Mouse (Mus musculus): ENCODE measurements around the gene Nsd1. TPM values are rescaled to one million over a fixed set of nuclear protein-coding genes. Genes with fewer than 3 reads are reported as not detected.
A peak's percentile ranks its signal among the peaks of the same experiment; 100 is the strongest.

Gene Nsd1
- polyA plus RNA-seq, 1 experiment from 2014 or later, result 68.0 TPM

GRCm38 (mm10) chr13:55327169-55327568 lies 117.6 kb downstream of the Nsd1 start:
- Histone ChIP-seq H3K9ac (ENCODE audit: low read length) (no peak overlapping the region), H3K9me3 (ENCODE audit: control insufficient read depth, low read length) (no peaks in the 10 kb centered on the region), H3K27me3 (ENCODE audit: control insufficient read depth, insufficient read depth, low read length) (no peaks in the 10 kb centered on the region; the same call in 1 of the 2 replicates), H3K4me2 (no peak overlapping the region), H3K27ac (ENCODE audit: low read depth, low read length) (no peak overlapping the region), H3K4me1 (ENCODE audit: control insufficient read depth, insufficient read depth, low read length) (peaks cover 34% of the 10 kb centered on the region), H3K36me3 (ENCODE audit: control insufficient read depth, insufficient read depth, low read length) (peaks cover 15% of the 10 kb centered on the region; the same call in 1 of the 2 replicates), H3K4me3 (ENCODE audit: low read depth, low read length) (no peak overlapping the region)
- 62% methylated on average over 4 of the region's 4 CpGs for WGBS
- no peak for DNase-seq (ENCODE audit: low spot score, missing footprints)
- no peak for ATAC-seq (ENCODE audit: low FRiP score)

GRCm38 (mm10) chr13:55327633-55328032 lies 118.1 kb downstream of the Nsd1 start:
- H3K36me3 ChIP-seq (ENCODE audit: control insufficient read depth, insufficient read depth, low read length), result peaks cover 15% of the 10 kb centered on the region; the same call in 1 of the 2 replicates
- no peaks in the 10 kb centered on the region; the same call in 1 of the 2 replicates for H3K27me3 ChIP-seq (ENCODE audit: control insufficient read depth, insufficient read depth, low read length)
- H3K9ac ChIP-seq (ENCODE audit: low read length), result no peak overlapping the region
- 7% methylated on average over 2 of the region's 8 CpGs for WGBS
- H3K4me1 ChIP-seq (ENCODE audit: control insufficient read depth, insufficient read depth, low read length), result peaks cover 32% of the 10 kb centered on the region
- H3K9me3 ChIP-seq (ENCODE audit: control insufficient read depth, low read length), result no peaks in the 10 kb centered on the region
- H3K4me2 ChIP-seq, result 0 out of 2 replicates have a peak overlapping the region, but pooled peaks have one; percentile 90
- DNase-seq (ENCODE audit: low spot score, missing footprints) (peak; percentile 95), ATAC-seq (ENCODE audit: low FRiP score) (no peak)
- peak overlapping the region; percentile 65; the same call in 1 of the 2 replicates for H3K4me3 ChIP-seq (ENCODE audit: low read depth, low read length)
- no peak overlapping the region for H3K27ac ChIP-seq (ENCODE audit: low read depth, low read length)

GRCm38 (mm10) chr13:55328171-55328570 lies 118.6 kb downstream of the Nsd1 start:
- Histone ChIP-seq H3K27ac (ENCODE audit: low read depth, low read length) (no peak overlapping the region), H3K9ac (ENCODE audit: low read length) (no peak overlapping the region; the same call in 1 of the 2 replicates), H3K4me1 (ENCODE audit: control insufficient read depth, insufficient read depth, low read length) (peaks cover 26% of the 10 kb centered on the region), H3K4me3 (ENCODE audit: low read depth, low read length) (peak overlapping the region; percentile 65; the same call in 1 of the 2 replicates), H3K36me3 (ENCODE audit: control insufficient read depth, insufficient read depth, low read length) (peaks cover 13% of the 10 kb centered on the region; the same call in 1 of the 2 replicates), H3K4me2 (peak overlapping the region; percentile 90), H3K9me3 (ENCODE audit: control insufficient read depth, low read length) (no peaks in the 10 kb centered on the region), H3K27me3 (ENCODE audit: control insufficient read depth, insufficient read depth, low read length) (no peaks in the 10 kb centered on the region; the same call in 1 of the 2 replicates)
- 80% methylated on average over 6 of the region's 6 CpGs for WGBS
- no peak for ATAC-seq (ENCODE audit: low FRiP score)
- DNase-seq (ENCODE audit: low spot score, missing footprints), result no peak

GRCm38 (mm10) chr13:55328641-55329040 lies 119.1 kb downstream of the Nsd1 start:
- Histone ChIP-seq H3K9me3 (ENCODE audit: control insufficient read depth, low read length) (no peaks in the 10 kb centered on the region), H3K27ac (ENCODE audit: low read depth, low read length) (no peak overlapping the region), H3K27me3 (ENCODE audit: control insufficient read depth, insufficient read depth, low read length) (no peaks in the 10 kb centered on the region; the same call in 1 of the 2 replicates), H3K36me3 (ENCODE audit: control insufficient read depth, insufficient read depth, low read length) (peaks cover 10% of the 10 kb centered on the region; the same call in 1 of the 2 replicates), H3K4me2 (peak overlapping the region; percentile 90), H3K4me3 (ENCODE audit: low read depth, low read length) (peak overlapping the region; percentile 65), H3K9ac (ENCODE audit: low read length) (peak overlapping the region; percentile 79; the same call in 1 of the 2 replicates), H3K4me1 (ENCODE audit: control insufficient read depth, insufficient read depth, low read length) (peaks cover 23% of the 10 kb centered on the region)
- ATAC-seq (ENCODE audit: low FRiP score) (no peak), DNase-seq (ENCODE audit: low spot score, missing footprints) (no peak)
- WGBS, result 90% methylated on average over 4 of the region's 4 CpGs

GRCm38 (mm10) chr13:55329109-55329682 lies 119.6 kb downstream of the Nsd1 start:
- DNase-seq (ENCODE audit: low spot score, missing footprints) (peak; percentile 98), ATAC-seq (ENCODE audit: low FRiP score) (peak; percentile 35)
- Histone ChIP-seq H3K4me1 (ENCODE audit: control insufficient read depth, insufficient read depth, low read length) (peaks cover 23% of the 10 kb centered on the region), H3K27me3 (ENCODE audit: control insufficient read depth, insufficient read depth, low read length) (no peaks in the 10 kb centered on the region; the same call in 1 of the 2 replicates), H3K4me3 (ENCODE audit: low read depth, low read length) (peak overlapping the region; percentile 65), H3K4me2 (peak overlapping the region; percentile 90), H3K9me3 (ENCODE audit: control insufficient read depth, low read length) (no peaks in the 10 kb centered on the region), H3K9ac (ENCODE audit: low read length) (peak overlapping the region; percentile 79), H3K36me3 (ENCODE audit: control insufficient read depth, insufficient read depth, low read length) (peaks cover 8% of the 10 kb centered on the region; the same call in 1 of the 2 replicates), H3K27ac (ENCODE audit: low read depth, low read length) (peak overlapping the region; percentile 93)
- under 1% methylated on average over 28 of the region's 29 CpGs for WGBS

- under 1% methylated on average over 79 of the region's 82 CpGs for WGBS
- Histone ChIP-seq H3K27me3 (ENCODE audit: control insufficient read depth, insufficient read depth, low read length) (no peaks in the 10 kb centered on the region; the same call in 1 of the 2 replicates), H3K36me3 (ENCODE audit: control insufficient read depth, insufficient read depth, low read length) (peaks cover 5% of the 10 kb centered on the region; the same call in 1 of the 2 replicates), H3K9me3 (ENCODE audit: control insufficient read depth, low read length) (no peaks in the 10 kb centered on the region), H3K4me2 (peak within 1 kb of the TSS; percentile 90), H3K27ac (ENCODE audit: low read depth, low read length) (peak within 1 kb of the TSS; percentile 93), H3K9ac (ENCODE audit: low read length) (peak within 1 kb of the TSS; percentile 79), H3K4me1 (ENCODE audit: control insufficient read depth, insufficient read depth, low read length) (peaks cover 23% of the 10 kb centered on the region), H3K4me3 (ENCODE audit: low read depth, low read length) (peak within 1 kb of the TSS; percentile 65)
- DNase-seq (ENCODE audit: low spot score, missing footprints), result peak; percentile 98
- ATAC-seq (ENCODE audit: low FRiP score), result peak; percentile 87
Observed at GRCm38 (mm10) chr13:55329683-55330566, 120.3 kb downstream of the Nsd1 start, which contains the start of gene Mxd3. TSS of gene Mxd3 (minus strand) at chr13:55329823.

- peak; percentile 63 for ATAC-seq (ENCODE audit: low FRiP score)
- DNase-seq (ENCODE audit: low spot score, missing footprints), result no peak
- Histone ChIP-seq H3K4me3 (ENCODE audit: low read depth, low read length) (peak overlapping the region; percentile 65), H3K9me3 (ENCODE audit: control insufficient read depth, low read length) (no peaks in the 10 kb centered on the region), H3K9ac (ENCODE audit: low read length) (peak overlapping the region; percentile 79; the same call in 1 of the 2 replicates), H3K27ac (ENCODE audit: low read depth, low read length) (peak overlapping the region; percentile 93), H3K4me2 (peak overlapping the region; percentile 90), H3K36me3 (ENCODE audit: control insufficient read depth, insufficient read depth, low read length) (peaks cover 3% of the 10 kb centered on the region; the same call in 1 of the 2 replicates), H3K4me1 (ENCODE audit: control insufficient read depth, insufficient read depth, low read length) (peaks cover 23% of the 10 kb centered on the region), H3K27me3 (ENCODE audit: control insufficient read depth, insufficient read depth, low read length) (no peaks in the 10 kb centered on the region; the same call in 1 of the 2 replicates)
- WGBS, result 47% methylated on average over 14 of the region's 14 CpGs
Observed at GRCm38 (mm10) chr13:55330567-55331400, 121.2 kb downstream of the Nsd1 start.

- no peaks in the 10 kb centered on the region for H3K9me3 ChIP-seq (ENCODE audit: control insufficient read depth, low read length)
- no peak overlapping the region for H3K4me2 ChIP-seq
- ATAC-seq (ENCODE audit: low FRiP score) (no peak), DNase-seq (ENCODE audit: low spot score, missing footprints) (no peak)
- no peaks in the 10 kb centered on the region; the same call in 1 of the 2 replicates for H3K27me3 ChIP-seq (ENCODE audit: control insufficient read depth, insufficient read depth, low read length)
- H3K4me3 ChIP-seq (ENCODE audit: low read depth, low read length), result no peak overlapping the region
- no peaks in the 10 kb centered on the region for H3K36me3 ChIP-seq (ENCODE audit: control insufficient read depth, insufficient read depth, low read length)
- 84% methylated on average over 3 of the region's 3 CpGs for WGBS
- no peak overlapping the region for H3K27ac ChIP-seq (ENCODE audit: low read depth, low read length)
- no peak overlapping the region for H3K9ac ChIP-seq (ENCODE audit: low read length)
- H3K4me1 ChIP-seq (ENCODE audit: control insufficient read depth, insufficient read depth, low read length), result peaks cover 23% of the 10 kb centered on the region
Observed at GRCm38 (mm10) chr13:55332331-55332730, 122.7 kb downstream of the Nsd1 start.

Data from midbrain, embryonic 11.5 days (tissue).